Mouse (Mus musculus) embryonic facial prominence, embryonic 14.5 days (tissue): ENCODE measurements at regions not wholly inside any gene's neighbourhood (a gene's known extent, or its start where the extent isn't known, plus 50 kb on each side); places are given as distances from the start of the nearest gene placed in this dataset.

ENCODE experiments used
- ATAC-seq: fragments of 200-750 bp; cut with Nextera tagmentation; 2 replicates; pipeline ENCODE4 v1.8.0; 2017; ENCODE audit warnings: low read depth, moderate number of reproducible peaks, moderate TSS enrichment
- DNase-seq: peaks from one replicate; pipeline ENCODE4 v3.0.0-alpha.2; 2015; ENCODE audit warnings: low spot score
- H3K27ac ChIP-seq: fragments of 300-500 bp; sonication (generic); replicated peaks from 2 replicates; pipeline ENCODE4 v1.5.1; 2014; ENCODE audit warnings: low read depth, mild to moderate bottlenecking, low read length, moderate library complexity
- H3K27me3 ChIP-seq: fragments of 300-500 bp; sonication (generic); replicated peaks from 2 replicates; pipeline ENCODE4 v1.6.1; 2014; ENCODE audit warnings: low read length; ENCODE audit not compliant: control insufficient read depth, insufficient read depth
- H3K36me3 ChIP-seq: fragments of 300-500 bp; sonication (generic); 2 replicates; pipeline ENCODE4 v1.6.1; 2014; ENCODE audit warnings: low read length, mixed read lengths; ENCODE audit not compliant: control insufficient read depth, insufficient read depth
- H3K4me1 ChIP-seq: fragments of 300-500 bp; sonication (generic); 2 replicates; pipeline ENCODE4 v1.6.1; 2014; ENCODE audit warnings: antibody characterized with exemption, low read length; ENCODE audit not compliant: control insufficient read depth, insufficient read depth
- H3K4me2 ChIP-seq: fragments of 300-500 bp; sonication (generic); 2 replicates; pipeline ENCODE4 v1.6.1; 2014; ENCODE audit warnings: low read depth, mild to moderate bottlenecking, low read length, moderate library complexity, mixed read lengths
- H3K4me3 ChIP-seq: fragments of 300-500 bp; sonication (generic); 2 replicates; pipeline ENCODE4 v1.5.1; 2014; ENCODE audit warnings: low read depth, mild to moderate bottlenecking, low read length
- H3K9ac ChIP-seq: fragments of 300-500 bp; sonication (generic); 2 replicates; pipeline ENCODE4 v1.6.1; 2014; ENCODE audit warnings: low read depth, mild to moderate bottlenecking, low read length, moderate library complexity, mixed read lengths
- H3K9me3 ChIP-seq: fragments of 300-500 bp; sonication (generic); 2 replicates; pipeline ENCODE4 v1.6.1; 2016; ENCODE audit warnings: low read length; ENCODE audit not compliant: control insufficient read depth
- whole genome bisulfite sequencing: fragments of 180-500 bp; shearing (Covaris S2); extraction: QIAGEN DNeasy Blood & Tissue Kit; methylation state at CpG from one replicate; pipeline ENCODE4 v1.1.7; 2014; 5-methylcytosine and 5-hydroxymethylcytosine counted together

GRCm38 (mm10) chr2:169501736-169502340 is 85.7 kb downstream of the Gm11011 start:
- Histone ChIP-seq H3K9ac (no peak overlapping the region), H3K9me3 (no peaks in the 10 kb centered on the region), H3K27me3 (no peaks in the 10 kb centered on the region), H3K36me3 (no peaks in the 10 kb centered on the region), H3K4me1 (no peaks in the 10 kb centered on the region), H3K27ac (no peak overlapping the region), H3K4me3 (no peak overlapping the region), H3K4me2 (no peak overlapping the region)
- DNase-seq, result no peak
- ATAC-seq, result no peak
- WGBS, result 80% methylated on average over 11 of the region's 11 CpGs

- no peak overlapping the region for H3K4me3 ChIP-seq
- H3K36me3 ChIP-seq, result no peaks in the 10 kb centered on the region
- WGBS, result 87% methylated on average over 10 of the region's 10 CpGs
- H3K27ac ChIP-seq, result no peak overlapping the region
- DNase-seq (no peak), ATAC-seq (no peak)
- H3K9ac ChIP-seq, result no peak overlapping the region
- H3K9me3 ChIP-seq, result no peaks in the 10 kb centered on the region
- H3K4me1 ChIP-seq, result peaks cover 10% of the 10 kb centered on the region
- no peak overlapping the region for H3K4me2 ChIP-seq
- no peaks in the 10 kb centered on the region for H3K27me3 ChIP-seq
These were observed 92.2 kb downstream of the Gm11011 start for GRCm38 (mm10) chr2:169495368-169495767.

- WGBS, result 61% methylated on average over 11 of the region's 11 CpGs
- Histone ChIP-seq H3K4me2 (no peak overlapping the region), H3K9me3 (no peaks in the 10 kb centered on the region), H3K4me1 (peaks cover 10% of the 10 kb centered on the region), H3K9ac (no peak overlapping the region; the same call in 1 of the 2 replicates), H3K36me3 (no peaks in the 10 kb centered on the region), H3K4me3 (no peak overlapping the region), H3K27me3 (no peaks in the 10 kb centered on the region), H3K27ac (no peak overlapping the region)
- no peak for ATAC-seq
- DNase-seq, result no peak
These were observed 92.8 kb downstream of the Gm11011 start for GRCm38 (mm10) chr2:169494503-169495311.

- no peaks in the 10 kb centered on the region for H3K36me3 ChIP-seq
- H3K27me3 ChIP-seq, result no peaks in the 10 kb centered on the region
- H3K4me2 ChIP-seq, result no peak overlapping the region
- no peak overlapping the region for H3K27ac ChIP-seq
- H3K9ac ChIP-seq, result no peak overlapping the region
- DNase-seq, result peak; percentile 47
- 40% methylated on average over 16 of the region's 16 CpGs for WGBS
- ATAC-seq, result peak; percentile 53; the same call in 1 of the 2 replicates
- H3K4me3 ChIP-seq, result no peak overlapping the region
- peaks cover 10% of the 10 kb centered on the region for H3K4me1 ChIP-seq
- no peaks in the 10 kb centered on the region for H3K9me3 ChIP-seq
These were observed 93.8 kb downstream of the Gm11011 start for GRCm38 (mm10) chr2:169493609-169494275.

- no peaks in the 10 kb centered on the region for H3K36me3 ChIP-seq
- 85% methylated on average over 8 of the region's 8 CpGs for WGBS
- no peak overlapping the region for H3K9ac ChIP-seq
- DNase-seq (no peak), ATAC-seq (no peak)
- no peaks in the 10 kb centered on the region for H3K9me3 ChIP-seq
- no peak overlapping the region for H3K4me3 ChIP-seq
- no peaks in the 10 kb centered on the region for H3K27me3 ChIP-seq
- peaks cover 15% of the 10 kb centered on the region for H3K4me1 ChIP-seq
- H3K27ac ChIP-seq, result no peak overlapping the region
- no peak overlapping the region for H3K4me2 ChIP-seq
These were observed 103.6 kb downstream of the Gm11011 start for GRCm38 (mm10) chr2:169483934-169484333.

- Histone ChIP-seq H3K4me1 (peaks cover 15% of the 10 kb centered on the region), H3K27me3 (no peaks in the 10 kb centered on the region), H3K9me3 (no peaks in the 10 kb centered on the region), H3K27ac (peak overlapping the region; percentile 29; the same call in 1 of the 2 replicates), H3K9ac (no peak overlapping the region), H3K4me2 (no peak overlapping the region), H3K36me3 (no peaks in the 10 kb centered on the region), H3K4me3 (no peak overlapping the region)
- ATAC-seq, result 0 out of 2 replicates have a peak, but pooled peaks have one; percentile 44
- peak; percentile 55 for DNase-seq
- WGBS, result 37% methylated on average over 15 of the region's 15 CpGs
These were observed 105.6 kb downstream of the Gm11011 start for GRCm38 (mm10) chr2:169481731-169482465.

- Histone ChIP-seq H3K4me1 (no peaks in the 10 kb centered on the region), H3K36me3 (no peaks in the 10 kb centered on the region), H3K27ac (no peak overlapping the region), H3K27me3 (no peaks in the 10 kb centered on the region), H3K9me3 (no peaks in the 10 kb centered on the region), H3K4me3 (no peak overlapping the region), H3K4me2 (no peak overlapping the region), H3K9ac (no peak overlapping the region)
- WGBS, result 36% methylated on average over 9 of the region's 9 CpGs
- no peak for DNase-seq
- ATAC-seq, result no peak
These were observed 113.0 kb downstream of the Gm11011 start for GRCm38 (mm10) chr2:169474418-169475112.

GRCm38 (mm10) chr2:169469538-169469937 is 118.0 kb downstream of the Gm11011 start:
- ATAC-seq (no peak), DNase-seq (no peak)
- Histone ChIP-seq H3K9ac (no peak overlapping the region), H3K27me3 (no peaks in the 10 kb centered on the region), H3K36me3 (no peaks in the 10 kb centered on the region), H3K9me3 (no peaks in the 10 kb centered on the region), H3K4me3 (no peak overlapping the region), H3K4me1 (no peaks in the 10 kb centered on the region), H3K4me2 (no peak overlapping the region), H3K27ac (no peak overlapping the region)
- WGBS, result 86% methylated on average over 10 of the region's 10 CpGs
